Mouse (Mus musculus) c-Kit-negative CD71-positive TER-119-positive erythroid progenitor cells, embryonic 14.5 days (primary cell): Measurements from ENCODE around the gene Vdac2.

Source experiments
- DNase-seq: peaks from one replicate; pipeline ENCODE4 v3.0.0-alpha.2; 2013; ENCODE audit warnings: low read depth, low spot score

Vdac2 gene

DNA sequence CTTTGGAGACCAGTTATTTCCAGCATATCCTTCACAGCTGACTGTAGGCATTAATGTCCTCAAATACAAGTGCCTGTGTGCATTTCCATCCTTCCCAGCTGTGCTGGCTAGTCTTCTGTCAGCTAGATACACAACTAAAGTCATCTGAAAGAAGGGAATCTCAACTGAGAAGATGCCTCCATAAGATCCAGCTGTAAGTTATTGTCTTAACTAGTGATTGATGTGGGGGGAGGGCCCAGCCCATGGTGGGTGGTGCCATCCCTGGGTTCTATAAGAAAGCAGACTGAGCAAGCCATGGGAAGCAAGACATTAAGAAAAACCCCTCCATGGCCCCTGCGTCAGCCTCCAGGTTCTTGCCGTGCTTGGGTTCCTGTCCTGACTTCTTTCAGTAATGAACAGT lies at the start of gene Vdac2:
Vdac2 (plus strand) TSS at position 301 of the 400 bp plus-strand sequence.
- no peak for DNase-seq

DNA sequence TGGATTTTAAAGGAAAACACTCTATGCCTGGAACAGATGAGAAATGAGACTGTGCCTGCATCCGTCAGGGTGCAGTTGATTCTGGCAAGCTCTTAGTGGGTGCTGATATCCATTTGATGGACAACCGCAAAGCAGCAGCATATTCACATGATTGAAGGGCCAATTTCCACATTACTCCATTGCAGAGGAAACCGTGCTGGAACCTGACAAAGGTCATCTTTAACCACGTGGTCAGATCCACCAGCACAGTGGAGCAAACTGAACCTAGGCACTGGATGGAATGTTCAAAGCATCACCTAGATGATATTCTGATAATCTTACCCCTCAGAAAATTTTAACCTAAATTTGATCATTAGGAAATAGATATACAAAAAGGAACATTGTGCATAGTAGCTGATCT lies 48.8 kb upstream of the Vdac2 start:
- no peak for DNase-seq

DNA sequence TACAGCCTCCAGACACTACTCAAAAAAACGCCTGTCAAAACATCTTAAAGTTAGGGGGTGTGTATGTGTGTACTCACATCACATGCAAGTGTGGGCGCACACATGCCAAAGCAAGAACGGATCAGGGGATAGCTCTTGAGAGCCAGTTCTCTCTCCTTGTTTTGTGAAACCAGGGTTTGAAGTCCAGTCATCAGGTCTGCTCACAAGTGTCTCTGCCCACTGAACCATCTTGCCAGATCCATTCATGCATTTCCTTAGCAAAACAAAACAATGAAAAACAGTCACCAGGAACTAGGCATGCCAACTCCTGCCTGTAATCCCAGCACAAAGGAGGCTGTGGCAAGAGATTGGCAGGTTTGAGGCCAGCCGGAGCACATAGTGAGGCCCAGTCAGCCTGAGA lies 38.5 kb upstream of the Vdac2 start:
- DNase-seq: no peak

DNA sequence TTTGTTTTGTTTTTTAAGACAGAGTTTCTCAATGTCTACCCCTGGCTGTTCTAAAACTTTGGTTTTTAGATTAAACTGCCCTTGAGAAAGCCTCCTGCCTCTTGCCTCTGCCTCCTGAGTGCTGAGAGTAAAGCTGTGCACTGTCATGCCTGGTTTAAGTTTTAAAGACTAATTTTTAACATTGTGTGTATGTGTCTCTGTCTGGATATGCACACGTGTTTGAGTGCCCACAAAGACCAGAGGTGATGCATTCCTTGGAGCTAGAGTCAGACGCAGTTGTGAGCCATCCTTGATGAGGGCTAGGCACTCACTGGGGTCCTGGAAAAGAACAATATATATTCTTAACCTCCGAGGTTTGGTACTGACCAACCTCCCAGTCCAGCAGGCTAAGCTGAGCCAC lies 37.7 kb upstream of the Vdac2 start:
- no peak for DNase-seq

DNA sequence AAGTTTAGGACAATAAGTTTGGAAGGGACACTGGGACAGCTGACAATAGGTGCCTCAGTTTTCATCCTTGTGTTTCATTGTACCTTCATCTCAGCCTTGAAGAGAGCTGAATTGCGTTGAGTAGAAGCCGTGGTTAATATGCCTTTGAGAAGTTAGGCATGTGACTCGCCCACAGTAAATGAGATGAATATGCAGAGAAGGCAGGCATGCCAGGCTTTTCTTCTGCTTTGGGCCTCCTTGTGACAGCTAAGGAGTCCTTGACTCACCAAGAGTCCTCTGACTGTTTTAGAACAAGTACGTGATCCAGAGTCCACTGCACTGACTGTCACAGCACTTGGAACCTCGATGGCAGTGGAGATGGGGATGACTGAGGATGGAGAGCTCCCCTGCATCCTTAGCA lies 36.9 kb upstream of the Vdac2 start:
- DNase-seq: no peak

DNA sequence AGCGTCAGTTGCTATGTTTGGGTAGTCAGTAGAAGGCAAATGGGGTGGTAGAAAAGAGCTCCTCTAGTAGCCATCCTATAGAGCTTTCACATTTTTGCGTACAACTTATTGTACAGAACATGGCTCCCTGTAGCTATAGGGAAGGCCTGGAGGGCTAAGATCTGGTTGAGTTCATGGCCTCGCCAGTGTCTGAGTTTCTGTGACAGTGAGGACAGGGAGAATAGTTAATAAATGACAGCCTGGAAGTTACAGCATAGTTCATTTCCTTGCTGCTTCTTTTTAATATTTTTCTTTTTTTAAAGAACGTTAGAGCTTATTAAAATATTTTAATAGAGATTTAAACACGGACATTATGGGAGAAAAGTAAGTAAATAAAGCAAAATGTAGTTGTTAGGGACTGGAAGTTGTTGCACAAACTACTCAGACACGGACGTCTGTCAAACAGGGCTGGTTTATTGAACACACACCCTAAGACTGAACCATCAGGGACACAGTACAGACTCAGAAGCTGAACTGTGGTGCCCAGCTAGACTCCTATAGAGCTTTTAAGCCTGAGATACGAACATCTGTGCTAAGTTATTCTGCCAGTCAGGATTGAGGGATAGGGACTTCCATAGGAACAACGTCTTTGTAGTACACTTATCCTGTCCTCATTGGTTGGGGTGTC lies 34.3 kb upstream of the Vdac2 start:
- no peak for DNase-seq

DNA sequence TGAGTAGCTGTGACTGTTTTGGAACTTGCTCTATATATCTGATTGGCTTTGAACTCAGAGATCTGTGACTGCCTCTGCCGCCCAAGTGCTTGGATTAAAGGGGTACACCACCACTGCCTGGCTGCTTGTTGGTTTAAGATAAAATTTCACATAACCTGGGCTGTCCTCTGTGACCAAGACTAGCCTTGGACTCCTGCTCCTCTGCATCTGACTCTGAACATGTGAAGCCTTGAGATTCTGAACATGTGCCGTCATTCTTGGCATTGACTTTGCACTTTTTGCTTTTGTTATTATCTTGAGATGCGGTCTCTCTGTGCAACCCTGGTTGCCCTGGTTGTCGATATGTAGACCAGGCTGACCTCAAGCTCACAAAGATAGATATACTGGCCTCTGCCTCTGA lies 33.3 kb upstream of the Vdac2 start:
- DNase-seq: no peak

DNA sequence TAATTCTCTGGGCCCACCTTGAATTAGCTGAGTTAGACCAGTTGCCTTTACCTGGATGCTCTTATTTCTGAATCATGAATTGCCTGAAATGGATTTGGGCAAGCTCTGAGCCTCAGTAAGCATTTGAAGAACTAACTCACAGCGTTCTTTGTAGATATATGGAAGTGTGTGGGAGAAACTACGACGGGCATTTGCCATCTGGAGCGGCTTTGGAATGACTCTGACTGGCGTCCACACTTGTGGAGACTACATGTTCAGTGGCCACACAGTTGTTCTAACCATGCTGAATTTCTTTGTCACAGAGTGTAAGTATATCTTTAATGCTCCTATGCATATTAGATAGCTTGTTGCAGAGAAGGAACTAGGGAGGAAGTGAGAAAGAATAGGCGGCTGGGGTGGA lies 32.8 kb upstream of the Vdac2 start:
- DNase-seq: no peak

DNA sequence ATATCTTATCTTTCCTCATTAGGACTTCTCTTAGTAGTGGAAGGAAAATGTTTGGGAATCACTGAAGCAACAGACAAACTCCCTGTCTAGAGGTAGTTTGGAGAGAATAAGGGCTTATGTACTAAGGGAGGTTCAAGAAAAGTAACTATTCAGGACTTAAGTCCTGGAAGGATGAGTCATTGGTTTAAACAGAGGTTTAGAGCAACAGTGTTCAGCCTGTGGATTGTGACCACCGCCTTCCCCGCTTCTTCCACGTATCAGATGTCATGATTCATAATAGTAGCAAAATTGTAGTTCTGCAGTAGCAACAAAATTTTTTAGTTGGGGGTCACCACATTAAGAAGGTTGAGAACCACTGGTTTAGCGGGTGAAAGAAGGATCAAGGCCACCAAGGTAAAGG lies 24.4 kb upstream of the Vdac2 start:
- DNase-seq: no peak

DNA sequence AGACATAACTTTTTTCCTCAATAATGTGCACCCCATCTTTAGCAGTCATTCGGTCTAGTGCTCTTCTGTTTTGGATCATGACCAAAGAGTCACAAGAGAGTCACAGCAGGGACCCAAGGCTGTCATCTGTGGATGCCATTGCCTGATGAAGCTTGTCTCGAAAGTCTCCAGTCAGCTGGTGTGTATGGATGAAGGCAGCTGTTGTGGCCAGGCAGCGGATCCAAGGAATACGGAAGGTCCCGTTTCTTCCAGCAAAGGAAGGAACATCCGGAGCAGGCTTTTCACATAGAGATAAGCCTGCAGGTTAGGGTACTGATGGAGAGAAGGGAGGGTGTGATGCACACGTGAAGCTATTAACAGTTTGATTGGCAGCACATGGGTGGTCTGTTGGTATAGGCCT lies 23.4 kb upstream of the Vdac2 start:
- no peak for DNase-seq

DNA sequence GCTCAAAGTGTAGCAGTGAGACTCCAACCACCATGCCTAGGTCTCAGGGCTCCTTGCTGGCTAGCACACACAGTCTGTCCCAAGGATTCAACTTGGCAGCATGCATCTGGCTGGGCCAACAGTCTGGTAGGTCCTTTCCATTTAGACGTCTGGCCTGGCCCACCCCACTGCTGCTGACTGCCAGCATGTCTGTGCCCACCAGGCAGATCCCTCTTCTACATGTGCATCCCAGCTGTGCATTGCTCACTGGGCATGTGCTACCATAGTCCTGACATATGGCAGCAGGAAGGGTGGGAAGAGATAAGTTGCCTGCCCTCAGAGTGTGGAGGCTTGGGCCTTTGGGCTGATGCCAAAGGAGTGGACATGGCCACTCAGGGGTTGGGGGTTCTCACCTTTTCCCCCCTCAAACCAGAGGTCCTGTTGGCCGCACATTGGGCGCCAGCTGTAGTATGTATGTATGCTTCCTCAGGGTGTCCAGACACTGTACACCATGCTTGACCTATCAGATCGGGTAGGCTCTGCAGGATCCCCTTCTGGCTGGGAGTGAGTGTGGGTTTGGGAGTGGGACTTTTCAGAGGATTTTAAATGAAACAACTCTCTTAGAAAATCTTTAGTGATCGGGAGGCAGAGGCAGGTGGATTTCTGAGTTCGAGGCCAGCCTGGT lies 22.4 kb upstream of the Vdac2 start:
- no peak for DNase-seq

DNA sequence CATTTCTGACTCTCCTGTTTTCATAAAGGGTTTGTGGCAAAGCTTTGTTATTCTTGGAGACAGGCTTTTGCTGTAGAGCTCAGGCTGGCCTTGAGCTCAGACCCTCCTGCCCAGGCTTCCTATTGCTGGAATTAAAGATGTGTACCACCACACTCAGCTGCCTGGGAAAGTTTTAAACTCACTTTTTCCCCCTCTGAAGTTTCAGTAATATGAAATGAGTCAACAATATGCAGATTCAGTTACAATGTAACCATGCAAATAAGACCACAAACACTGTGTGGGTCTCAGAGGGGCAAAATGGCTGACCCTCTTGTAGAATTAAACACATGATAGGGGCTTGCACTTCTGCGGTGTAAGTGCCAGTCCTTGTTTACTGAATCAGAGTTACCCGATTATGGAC lies 18.8 kb upstream of the Vdac2 start:
- DNase-seq: no peak

DNA sequence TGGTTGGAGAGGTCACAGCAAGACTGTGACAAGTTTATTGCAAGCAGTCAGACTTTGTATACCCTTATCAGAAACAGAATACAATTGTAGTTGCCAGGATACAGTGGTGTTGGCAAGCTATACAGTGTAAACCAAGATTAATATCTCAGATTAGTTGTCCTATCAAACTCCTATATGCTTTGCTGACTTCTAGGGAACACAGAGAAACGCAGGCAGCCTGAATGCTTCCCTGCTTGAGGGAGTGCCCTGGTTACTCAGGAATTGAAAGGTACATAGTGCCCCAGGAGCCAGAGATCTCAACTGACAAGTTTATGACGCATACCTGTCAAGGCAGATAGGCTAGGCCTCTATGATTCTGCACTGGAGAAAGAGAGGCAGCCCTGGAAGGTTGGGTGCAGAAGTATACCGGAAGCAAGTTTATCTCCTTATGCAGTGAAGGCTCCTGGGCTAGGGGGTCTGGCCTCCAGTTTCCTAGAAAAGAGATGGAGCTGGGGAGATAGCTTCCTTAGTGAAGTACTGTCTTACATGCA lies 18.3 kb upstream of the Vdac2 start:
- DNase-seq: no peak

DNA sequence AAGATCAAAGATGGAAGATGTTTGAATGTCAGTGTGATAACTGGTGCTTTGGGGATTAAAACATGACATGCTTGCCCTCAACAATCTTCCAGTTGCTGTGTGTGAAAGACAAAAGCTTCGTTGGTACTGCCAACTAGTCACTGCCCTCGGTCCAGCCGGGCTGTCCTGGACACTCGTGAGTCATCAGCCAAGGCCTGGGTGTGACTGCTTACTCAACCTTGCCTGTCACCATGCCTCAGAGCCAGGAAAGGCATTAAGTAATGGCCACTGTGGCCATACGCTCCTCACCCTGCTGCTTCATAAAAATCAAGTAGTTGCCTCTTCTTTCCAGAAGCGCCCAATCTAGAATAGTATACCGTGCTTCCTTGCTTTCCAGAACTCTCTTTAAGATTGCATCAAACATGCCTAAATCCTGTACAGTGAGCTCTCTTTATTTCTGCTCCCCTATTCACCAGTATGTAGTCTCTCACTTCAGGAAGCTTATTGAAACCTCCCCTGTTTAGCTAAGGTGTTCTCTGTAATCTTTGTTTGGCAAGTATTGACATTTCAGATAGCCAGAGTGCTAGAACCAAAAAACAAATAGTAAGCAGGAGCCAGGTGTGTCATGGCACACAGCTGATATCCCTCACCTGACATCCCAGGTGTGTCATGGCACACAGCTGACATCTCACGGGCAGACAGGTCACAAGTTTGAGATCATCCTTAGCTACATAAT lies 16.7 kb upstream of the Vdac2 start:
- no peak for DNase-seq

DNA sequence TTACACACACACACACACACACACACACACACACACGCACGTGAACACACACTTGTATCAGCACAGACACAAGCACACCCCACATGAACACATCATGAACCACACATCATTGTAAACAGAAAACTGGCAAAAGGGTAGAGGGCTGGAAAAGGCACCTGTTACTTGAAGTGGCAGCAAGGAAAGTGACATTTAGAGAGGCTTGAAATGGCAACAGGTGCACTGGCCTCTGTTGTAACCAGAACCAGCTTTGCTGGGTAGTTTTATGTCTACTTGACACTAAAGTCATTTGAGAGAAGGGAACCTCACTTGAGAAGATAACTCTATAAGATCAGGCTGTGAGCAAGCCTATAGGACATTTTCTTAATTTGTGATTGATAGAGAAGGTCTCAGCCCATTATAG lies 15.6 kb upstream of the Vdac2 start:
- DNase-seq: no peak

DNA sequence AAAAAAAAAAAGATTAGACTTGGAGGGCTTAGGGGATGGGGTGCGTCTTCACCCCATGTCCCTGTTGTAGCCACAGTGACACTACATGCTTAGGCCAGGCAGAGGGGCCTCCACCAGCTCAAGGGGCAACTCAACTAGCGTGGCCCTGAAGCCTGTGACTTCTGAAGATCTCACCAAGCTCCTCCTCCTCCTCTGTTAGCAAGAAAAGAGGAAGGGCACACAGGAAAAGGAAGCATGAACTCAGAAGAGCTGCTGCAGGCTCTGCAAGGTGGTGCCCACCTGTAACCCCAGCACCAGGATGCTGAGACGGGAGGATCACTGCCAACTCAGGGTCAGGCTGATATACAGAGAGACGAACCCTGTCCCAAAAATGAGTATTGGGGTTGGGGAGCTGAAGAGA lies 13.7 kb upstream of the Vdac2 start:
- no peak for DNase-seq

DNA sequence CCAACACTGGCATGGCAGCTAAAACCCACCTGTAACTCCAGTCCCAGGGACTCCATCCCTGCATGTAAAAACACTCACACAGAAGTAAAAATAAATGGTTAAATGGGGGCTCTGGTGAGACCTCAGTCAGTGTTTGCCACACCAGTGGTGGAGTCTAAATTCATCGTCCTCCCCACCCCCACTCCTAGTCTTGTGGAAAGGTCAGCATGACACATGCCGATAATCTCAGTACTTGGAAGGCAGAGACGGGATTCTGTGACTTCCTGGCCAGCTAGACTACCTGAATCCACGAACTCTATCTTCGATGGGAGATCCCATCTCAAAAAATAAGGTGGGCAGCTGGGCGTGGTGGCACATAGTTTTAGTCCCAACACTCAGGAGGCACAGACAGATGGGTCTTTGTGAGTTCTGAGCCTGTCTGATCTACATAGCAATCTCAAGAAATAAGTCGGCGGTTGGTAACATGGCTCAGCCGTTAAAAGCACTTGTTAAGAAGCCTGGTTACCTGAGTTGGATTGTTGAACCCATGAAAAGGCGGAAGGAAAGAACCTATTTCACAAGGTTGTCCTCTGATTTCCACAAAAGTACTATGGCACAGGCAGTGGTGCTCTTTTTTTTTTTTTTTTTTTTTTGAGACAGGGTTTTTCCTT lies 13.2 kb upstream of the Vdac2 start:
- DNase-seq: no peak

DNA sequence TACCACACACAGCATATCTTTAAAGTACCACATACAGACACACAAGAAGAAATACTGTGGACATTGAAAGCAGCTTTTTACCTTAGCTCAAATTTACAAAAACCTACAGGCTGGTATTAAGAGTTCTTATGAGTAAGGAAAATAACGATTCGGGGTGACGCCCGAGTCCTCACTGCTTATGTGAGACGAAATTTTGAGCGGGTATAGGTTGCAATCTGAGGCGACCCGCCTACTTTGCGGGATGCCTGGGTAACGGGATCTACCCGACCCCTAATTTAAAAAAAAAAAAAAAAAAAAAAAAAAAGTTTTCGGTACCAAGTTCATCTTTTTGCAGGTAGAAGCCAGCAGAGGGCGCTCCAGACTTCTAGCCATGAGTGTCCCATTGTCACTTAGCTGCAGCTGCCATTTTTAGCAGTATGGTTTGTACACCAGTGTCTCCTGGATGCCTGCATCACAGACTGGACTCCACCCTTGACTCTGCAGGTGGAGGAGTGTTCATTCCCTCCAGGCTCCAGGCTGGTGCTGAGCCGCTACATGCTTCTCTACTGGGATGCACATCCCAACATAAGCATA lies 12.4 kb upstream of the Vdac2 start:
- DNase-seq: peak; percentile 73

DNA sequence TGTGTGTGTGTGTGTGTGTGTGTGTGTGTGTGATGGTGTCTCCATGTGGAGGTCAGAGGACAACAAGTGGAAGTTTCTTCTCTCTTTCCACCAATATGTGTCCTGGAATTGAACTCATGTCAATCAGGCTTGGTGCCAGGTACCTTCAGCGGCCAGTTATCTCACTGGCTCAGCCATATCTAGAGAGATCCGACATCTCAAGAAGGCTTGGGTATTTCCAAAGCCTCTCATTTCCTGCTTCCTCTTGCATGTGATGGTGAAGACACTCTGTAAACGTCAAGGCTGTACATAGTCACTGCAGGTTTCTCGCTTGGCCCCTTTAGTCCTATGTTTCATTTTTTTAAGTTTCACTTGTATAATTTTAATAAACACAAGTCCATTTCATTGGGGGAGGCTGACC lies 11.8 kb upstream of the Vdac2 start:
- no peak for DNase-seq

DNA sequence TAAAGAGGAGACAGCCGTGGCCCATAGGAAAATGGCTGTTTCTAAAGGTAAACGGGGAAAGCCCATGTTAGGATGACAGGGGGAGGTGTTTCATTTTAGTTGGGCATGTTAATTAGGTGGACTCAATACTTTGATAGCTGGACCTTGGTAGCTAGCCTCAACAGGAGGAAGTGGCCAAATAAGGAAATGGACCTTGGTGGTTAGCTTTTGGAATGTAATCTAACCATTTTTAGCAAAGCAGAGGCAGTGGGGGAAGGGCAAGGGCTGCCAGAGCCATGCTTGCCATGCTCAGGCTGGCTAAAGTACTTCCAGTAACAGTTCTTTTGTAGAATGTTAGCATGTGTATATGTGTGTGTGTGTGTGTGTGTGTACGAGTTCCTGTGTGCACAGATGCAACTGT lies 11.2 kb upstream of the Vdac2 start:
- DNase-seq: no peak

DNA sequence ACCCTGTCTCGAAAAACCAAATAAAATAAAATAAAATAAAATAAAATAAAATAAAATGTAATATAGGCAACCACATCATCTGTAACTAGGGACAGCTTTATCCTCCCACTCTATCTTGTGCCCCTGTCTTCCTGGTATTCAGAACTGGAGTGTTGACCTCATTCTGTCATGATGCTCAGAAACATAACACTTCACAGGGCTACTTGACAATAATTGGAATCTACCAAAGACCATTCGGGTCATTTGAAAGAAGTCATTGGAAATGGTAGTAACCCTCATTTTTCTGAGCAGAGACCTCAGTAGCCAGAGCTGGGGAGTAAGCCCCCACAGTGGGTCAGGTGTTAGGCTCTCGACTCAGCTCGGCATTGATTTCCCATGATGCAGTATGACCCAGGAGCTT lies 10.4 kb upstream of the Vdac2 start:
- no peak for DNase-seq

DNA sequence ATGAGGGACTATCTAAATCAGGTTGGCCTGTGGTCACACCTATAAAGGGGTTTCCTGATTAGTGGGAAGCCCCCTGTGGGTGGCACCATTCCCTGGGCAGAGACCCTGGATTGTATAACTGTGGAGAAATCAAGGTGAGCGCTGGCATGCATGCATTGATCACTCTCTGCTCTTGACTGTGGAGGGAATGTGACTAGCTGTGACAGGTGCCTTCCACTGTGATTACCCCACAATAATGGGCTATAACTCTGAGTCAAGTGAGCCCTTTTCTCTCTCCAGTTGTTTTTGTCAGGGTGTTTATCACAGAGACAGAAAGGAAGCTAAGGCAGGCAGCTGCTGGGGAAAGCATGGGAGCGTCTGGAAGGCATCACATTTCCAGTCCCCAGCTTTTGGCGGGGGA lies 8.8 kb upstream of the Vdac2 start:
- no peak for DNase-seq
